Mouse (Mus musculus): ENCODE results near the gene Fam81a.

Gene Fam81a

DNA sequence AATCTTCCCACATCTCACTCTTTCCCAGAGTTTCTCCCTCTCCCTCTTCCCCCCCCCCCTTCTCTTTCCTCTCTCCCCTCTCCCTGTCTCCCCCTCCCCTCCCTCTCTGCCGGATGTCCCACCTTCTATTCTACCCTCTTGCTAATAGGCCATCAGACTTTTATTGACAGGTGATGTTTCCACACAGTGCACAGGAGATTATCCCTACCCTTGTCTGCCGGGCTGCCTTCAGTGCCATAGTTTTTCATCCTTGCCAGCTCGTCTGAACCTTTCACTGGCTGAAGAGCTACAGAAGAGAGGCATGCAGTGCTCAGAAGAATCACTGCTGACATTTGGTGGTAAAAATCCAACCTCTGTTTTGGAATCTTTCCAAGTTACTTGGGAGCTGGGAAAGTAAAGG, 88.9 kb downstream of the Fam81a start:
- no peak for DNase-seq (ENCODE audit: low read depth, low spot score)

GRCm38 (mm10) chr9:70052730-70053129, 89.6 kb downstream of the Fam81a start:
- DNase-seq (ENCODE audit: low read depth, low spot score): no peak

GRCm38 (mm10) chr9:70049839-70050238, 92.5 kb downstream of the Fam81a start:
- no peak for DNase-seq (ENCODE audit: low read depth, low spot score)

DNA sequence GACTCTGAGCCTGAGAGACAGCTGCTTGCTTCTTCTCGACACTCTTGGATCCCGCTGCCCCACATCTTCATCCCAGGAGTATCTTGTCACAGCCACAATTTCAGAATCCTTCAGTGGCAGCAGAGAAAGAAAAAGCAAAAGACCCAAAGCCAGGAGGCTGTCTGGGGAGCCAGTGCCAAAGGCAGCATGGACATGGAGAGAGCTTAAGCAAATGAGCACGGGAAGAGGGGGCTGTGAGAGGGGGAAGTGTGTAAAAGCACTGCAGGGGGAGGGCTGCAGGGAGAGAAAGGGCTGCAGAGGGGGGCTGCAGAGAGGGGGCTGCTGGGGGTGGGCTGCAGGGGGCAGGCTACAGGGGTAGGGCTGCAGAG, 93.0 kb downstream of the Fam81a start:
- DNase-seq (ENCODE audit: low read depth, low spot score): no peak

DNA sequence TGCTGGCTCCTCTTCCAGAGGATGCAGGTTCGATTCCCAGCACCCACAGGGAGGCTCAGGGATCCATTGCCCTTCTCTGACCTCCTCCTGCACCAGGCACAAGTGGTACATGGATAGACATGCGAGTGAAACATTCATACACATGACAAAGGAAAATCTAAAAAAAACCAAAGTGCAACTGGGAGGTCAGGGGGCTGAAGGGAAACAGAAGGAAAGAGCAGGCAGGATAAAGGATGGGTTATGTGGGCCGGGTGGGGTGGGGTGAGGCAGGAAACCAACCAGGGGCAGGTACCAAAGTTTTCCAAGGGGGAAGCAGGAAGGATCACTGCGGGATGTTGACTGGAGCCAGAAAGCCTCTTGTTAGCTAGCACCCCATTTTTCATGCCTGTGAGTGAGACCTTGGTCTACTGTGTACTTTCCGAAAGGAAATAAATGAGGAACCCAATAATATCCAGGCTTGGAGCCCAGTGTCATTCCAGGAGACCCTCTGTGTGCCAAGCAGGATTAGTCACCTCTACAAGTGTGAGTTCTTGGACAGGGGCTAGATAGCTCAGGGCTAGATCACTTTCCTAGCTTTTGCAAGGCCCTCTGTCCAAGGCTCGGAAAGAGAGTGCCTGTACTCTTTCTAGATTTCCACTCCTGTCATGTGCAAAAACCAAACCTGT, 93.5 kb downstream of the Fam81a start:
- no peak for DNase-seq (ENCODE audit: low read depth, low spot score)

GRCm38 (mm10) chr9:70048280-70048679, 94.1 kb downstream of the Fam81a start:
- DNase-seq (ENCODE audit: low read depth, low spot score): no peak

GRCm38 (mm10) chr9:70047839-70048238, 94.5 kb downstream of the Fam81a start:
- no peak for DNase-seq (ENCODE audit: low read depth, low spot score)

GRCm38 (mm10) chr9:70046255-70046654, 96.1 kb downstream of the Fam81a start:
- no peak for DNase-seq (ENCODE audit: low read depth, low spot score)

DNA sequence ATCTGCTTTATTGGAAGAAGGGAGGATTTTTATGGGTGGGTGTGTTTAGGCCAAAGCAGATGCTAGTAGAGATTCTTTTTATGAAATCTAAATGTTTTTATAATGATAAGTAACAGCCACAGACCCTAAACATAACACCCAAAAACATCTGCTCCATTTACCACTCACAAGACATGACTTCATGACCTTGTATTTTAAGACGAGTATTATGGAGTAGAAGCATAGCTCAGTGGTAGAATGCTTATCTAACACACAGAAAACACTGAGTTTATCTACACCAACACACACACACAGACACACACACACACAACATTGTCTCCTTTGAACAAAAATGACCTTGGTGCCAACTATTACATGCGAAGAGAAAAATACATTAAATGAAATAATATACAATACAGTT, 97.5 kb downstream of the Fam81a start:
- no peak for DNase-seq (ENCODE audit: low read depth, low spot score)

- no peak for DNase-seq (ENCODE audit: low read depth, low spot score)
These were observed 99.4 kb downstream of the Fam81a start for GRCm38 (mm10) chr9:70042935-70043334.

DNA sequence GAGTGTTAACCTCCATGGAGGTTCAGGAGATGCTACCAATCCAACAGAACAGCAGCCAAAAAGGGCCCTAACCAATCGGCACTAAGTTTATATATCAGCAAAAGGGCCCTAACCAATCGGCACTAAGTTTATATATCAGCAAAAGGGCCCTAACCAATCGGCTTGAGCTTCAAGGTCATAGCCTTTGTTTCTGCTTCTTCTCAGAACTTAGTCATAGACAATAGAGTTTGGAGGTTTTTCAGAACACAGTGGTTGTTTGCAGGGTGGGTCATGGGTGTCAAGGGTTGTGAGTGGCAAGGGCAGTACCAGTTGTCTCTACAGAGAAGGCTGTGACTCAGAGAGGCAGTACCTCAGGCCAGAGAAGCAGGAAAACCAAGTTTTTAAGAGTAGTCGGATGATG, 100.2 kb downstream of the Fam81a start:
- DNase-seq (ENCODE audit: low read depth, low spot score): no peak

DNA sequence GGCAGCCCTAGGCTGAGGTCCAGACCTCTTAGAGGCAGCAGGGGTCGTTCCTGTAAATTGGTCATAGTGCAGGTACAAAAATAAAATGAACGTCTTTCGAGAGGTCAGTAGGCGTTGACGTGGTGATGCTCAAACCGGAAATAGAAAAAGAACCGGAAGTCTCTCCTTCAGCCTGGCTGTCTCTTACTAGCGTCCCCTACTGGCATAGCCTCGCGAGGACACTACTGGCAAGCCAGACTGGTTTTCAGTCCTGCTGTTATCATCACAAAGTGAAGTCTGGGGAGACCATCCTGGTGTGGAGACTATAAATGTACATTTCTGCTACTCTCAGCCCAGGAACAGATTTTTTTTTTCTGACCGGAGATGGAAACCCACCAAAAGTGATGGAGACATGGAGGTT, 101.8 kb downstream of the Fam81a start:
- DNase-seq (ENCODE audit: low read depth, low spot score): no peak

- DNase-seq (ENCODE audit: low read depth, low spot score): no peak
These were observed 102.6 kb downstream of the Fam81a start for GRCm38 (mm10) chr9:70039597-70040385.
